Mouse (Mus musculus): Measurements from ENCODE around the gene Stk11. TPM values are rescaled to one million over a fixed set of nuclear protein-coding genes. Genes with fewer than 3 reads are reported as not detected.
A peak's percentile ranks its signal among the peaks of the same experiment; 100 is the strongest.
"Not testable (repeated sequence)": the region's sequence is repeated elsewhere in the genome, so short reads cannot be mapped to it uniquely, and the experiment has no call there.

Stk11 gene
- total RNA-seq, 2 experiments from 2014 or later, result 47.7 to 152 TPM

DNA sequence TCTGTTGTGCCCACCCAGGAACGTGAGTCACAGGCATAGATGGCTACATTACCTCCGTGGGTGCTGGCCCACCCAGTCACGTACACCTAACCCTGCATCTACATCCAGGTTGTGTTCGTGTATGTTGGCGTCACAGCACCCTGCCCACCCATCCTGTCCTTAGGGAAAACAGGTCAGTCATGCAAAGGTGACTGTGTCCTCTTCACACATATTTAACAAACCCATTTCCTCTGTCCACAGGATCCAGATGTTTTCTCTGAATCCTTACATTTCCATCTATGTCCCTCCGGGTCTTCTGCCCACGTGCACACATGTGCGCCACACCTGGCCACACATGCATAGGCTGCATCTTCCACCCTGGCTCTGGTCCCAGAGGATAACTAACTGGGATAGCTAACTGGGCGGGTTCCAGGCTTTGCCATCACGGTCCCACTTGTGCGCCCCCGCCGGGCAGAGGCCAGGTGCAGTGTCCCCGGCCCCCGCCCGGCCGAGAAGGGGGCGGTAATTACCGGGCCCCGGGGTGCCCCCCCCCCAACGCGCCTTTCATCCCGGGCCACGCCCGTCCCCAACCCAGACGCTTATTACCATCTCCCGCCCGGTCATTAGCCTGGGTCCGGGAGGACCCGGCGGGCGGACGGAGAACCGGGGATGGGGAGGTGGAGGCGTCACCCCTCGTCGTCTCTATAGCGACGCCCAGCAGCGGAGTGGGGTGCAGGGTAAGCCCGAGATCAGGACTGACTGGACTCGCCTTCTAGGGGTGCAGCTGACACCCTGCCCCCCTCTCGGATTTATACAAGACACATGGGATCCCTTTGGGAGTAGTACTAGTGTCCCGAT, 48.8 kb downstream of the Stk11 start:
- ATAC-seq (replicated peaks; ENCODE audit: low FRiP score, poor library complexity, severe bottlenecking), result 0 out of 2 replicates have a peak, but pooled peaks have one; percentile 0

DNA sequence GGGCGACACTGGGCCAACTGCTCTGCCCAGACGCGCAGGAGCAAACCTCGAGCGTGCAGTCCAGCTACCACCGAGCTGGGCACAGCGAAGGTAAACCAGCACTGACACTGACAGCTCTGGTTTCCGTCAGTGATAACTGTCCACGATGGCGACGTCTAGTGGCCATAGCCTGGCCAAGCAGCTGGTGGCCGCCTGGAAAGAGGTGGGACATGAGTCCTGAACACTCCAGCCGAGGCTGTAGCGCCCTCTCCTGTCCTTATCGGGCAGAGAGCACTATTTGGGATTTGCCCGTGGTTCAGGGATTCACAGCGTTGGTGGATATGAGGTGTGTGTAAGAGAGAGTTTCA, 49.4 kb downstream of the Stk11 start:
- ATAC-seq (replicated peaks; ENCODE audit: low FRiP score, poor library complexity, severe bottlenecking), result peak; percentile 63

DNA sequence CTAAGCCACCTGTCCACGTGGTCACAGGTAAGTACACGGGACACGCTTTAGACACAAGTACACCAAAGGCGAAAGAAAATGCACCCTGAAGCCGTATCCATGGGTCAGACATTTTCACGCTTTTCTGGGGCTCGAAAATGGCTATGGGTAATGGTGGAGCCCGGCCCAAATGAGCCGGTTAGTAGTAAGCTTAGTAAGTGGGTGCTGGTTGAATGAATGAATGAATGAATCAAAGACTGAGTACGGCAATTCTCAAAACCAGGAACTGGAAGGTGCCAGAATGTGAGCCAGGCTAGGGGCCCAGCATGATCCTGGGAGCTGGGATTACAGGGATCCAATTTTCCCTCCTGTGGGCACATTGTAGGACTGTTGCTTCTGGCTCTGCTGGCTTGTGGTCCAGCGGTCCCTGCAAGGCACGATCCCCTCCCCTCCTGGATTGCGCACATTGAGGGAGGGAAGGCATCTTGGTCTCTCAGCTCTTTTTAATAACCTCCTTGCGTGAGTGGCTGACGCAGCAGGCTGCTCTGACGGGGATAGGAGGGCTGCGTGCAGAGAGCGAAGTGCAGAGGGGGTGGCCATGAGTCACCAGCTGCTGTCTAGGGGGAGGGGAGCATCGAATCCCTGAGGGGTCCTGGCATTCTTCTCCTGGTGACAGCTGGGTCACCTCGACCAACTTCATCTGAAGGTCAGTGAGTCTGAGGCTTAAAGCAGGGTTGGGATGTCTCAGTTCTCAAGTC, 50.0 kb downstream of the Stk11 start, which contains the start of gene Cirbp:
TSS of gene Cirbp (plus strand) at position 594 of the 737 bp plus-strand sequence.
- ATAC-seq (replicated peaks; ENCODE audit: low FRiP score, poor library complexity, severe bottlenecking), result no peak

DNA sequence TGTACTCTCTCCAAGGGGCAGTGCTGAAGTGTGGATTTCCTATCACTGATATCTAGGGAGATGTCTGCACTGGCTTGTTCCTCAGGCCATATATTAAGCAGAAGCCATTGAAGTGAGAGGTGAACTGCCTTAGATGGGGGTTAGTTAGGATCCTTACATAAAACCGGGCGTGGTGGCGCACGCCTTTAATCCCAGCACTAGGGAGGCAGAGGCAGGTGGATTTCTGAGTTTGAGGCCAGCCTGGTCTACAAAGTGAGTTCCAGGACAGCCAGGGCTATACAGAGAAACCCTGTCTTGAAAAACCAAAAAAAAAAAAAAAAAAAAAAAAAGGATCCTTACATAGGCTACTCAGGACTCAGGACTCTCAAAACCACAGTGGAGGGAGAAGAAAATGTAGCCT, 50.5 kb downstream of the Stk11 start:
- ATAC-seq (replicated peaks; ENCODE audit: low FRiP score, poor library complexity, severe bottlenecking), result not testable (repeated sequence)

DNA sequence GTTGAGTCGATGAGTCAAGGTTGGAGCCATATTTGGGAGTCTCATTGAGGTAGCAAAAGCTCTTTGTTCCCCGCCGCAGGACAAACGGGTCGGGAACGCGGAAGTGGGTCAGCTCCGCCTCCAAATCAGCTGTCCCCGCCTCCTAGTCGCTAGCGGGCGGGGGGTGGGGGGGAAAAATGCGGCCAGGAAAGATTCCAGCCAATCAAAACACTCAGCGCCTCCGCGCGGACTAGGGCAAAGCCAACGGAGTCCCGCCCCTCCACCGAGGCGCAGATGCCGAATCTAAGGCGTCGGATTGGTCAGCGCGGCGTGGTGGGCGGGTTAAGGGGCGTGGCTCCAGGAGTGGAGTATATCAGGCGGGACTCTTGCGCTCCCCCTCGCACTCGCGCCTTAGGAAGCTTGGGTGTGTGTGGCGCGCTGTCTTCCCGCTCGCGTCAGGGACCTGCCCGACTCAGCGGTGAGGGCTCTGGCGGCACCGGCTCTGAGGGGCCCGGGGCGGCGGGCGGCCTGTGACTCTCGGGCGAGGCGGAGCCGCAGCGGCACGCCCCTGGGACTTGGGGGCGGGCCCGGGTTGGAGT, 51.9 kb downstream of the Stk11 start:
- peak; percentile 75 for ATAC-seq (replicated peaks; ENCODE audit: low FRiP score, poor library complexity, severe bottlenecking)

GRCm38 (mm10) chr10:80168038-80168661, 52.5 kb downstream of the Stk11 start:
- peak; percentile 52 for ATAC-seq (replicated peaks; ENCODE audit: low FRiP score, poor library complexity, severe bottlenecking)

- ATAC-seq (replicated peaks; ENCODE audit: low FRiP score, poor library complexity, severe bottlenecking), result no peak
Observed at GRCm38 (mm10) chr10:80169070-80169469, 53.5 kb downstream of the Stk11 start.

DNA sequence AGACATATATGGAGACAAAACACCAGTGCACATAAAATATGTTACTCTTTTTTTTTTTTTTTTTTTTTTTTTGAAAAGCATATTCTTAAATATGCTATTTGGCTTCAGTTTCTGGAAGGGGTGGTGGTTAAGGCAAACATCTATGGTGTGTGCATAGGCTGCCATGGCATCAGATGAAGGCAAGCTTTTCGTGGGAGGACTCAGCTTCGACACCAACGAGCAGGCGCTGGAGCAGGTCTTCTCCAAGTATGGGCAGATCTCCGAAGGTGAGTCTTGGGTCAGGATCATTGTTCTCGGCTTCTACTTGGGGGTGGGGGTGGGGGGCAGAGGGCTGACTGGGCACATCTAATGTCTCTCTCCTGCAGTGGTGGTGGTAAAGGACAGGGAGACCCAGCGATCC, 54.0 kb downstream of the Stk11 start:
- no peak for ATAC-seq (replicated peaks; ENCODE audit: low FRiP score, poor library complexity, severe bottlenecking)

DNA sequence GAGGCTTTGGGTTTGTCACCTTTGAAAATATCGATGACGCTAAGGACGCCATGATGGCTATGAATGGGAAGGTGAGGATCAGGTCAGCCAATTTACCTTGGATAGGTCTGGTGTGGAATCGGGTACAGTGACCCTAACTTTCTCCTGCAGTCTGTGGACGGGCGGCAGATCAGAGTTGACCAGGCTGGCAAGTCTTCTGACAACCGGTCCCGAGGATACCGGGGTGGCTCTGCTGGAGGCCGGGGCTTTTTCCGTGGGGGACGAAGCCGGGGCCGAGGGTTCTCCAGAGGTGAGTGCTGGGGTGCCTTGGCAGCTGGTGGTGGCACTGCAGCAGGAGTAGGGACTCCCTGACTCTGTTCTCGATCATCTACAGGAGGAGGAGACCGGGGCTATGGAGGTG, 54.4 kb downstream of the Stk11 start:
- no peak for ATAC-seq (replicated peaks; ENCODE audit: low FRiP score, poor library complexity, severe bottlenecking)

GRCm38 (mm10) chr10:80170601-80171021, 55.0 kb downstream of the Stk11 start:
- no peak for ATAC-seq (replicated peaks; ENCODE audit: low FRiP score, poor library complexity, severe bottlenecking)

DNA sequence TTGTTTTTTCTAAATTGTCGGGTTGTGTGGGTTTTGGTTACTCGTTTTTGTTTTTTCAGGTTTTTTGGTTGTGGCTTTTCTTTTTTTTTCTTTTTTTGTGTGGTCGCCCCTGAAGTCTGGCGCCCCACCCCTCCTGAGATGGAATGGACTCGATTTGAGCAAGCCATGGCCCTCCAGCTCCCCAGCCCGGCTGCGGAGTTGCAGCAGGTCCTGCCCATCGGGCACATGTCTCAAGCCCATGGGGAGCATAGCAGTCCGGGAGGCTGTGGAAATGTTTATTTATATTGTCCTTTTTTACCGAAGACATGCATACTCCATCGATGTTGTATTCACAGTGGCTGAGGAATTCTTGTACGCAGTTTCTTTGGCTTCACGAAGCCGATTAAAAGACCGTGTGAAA, 55.6 kb downstream of the Stk11 start:
- ATAC-seq (replicated peaks; ENCODE audit: low FRiP score, poor library complexity, severe bottlenecking), result no peak

- ATAC-seq (replicated peaks; ENCODE audit: low FRiP score, poor library complexity, severe bottlenecking), result no peak
Observed at GRCm38 (mm10) chr10:80171760-80172526, 56.3 kb downstream of the Stk11 start.

DNA sequence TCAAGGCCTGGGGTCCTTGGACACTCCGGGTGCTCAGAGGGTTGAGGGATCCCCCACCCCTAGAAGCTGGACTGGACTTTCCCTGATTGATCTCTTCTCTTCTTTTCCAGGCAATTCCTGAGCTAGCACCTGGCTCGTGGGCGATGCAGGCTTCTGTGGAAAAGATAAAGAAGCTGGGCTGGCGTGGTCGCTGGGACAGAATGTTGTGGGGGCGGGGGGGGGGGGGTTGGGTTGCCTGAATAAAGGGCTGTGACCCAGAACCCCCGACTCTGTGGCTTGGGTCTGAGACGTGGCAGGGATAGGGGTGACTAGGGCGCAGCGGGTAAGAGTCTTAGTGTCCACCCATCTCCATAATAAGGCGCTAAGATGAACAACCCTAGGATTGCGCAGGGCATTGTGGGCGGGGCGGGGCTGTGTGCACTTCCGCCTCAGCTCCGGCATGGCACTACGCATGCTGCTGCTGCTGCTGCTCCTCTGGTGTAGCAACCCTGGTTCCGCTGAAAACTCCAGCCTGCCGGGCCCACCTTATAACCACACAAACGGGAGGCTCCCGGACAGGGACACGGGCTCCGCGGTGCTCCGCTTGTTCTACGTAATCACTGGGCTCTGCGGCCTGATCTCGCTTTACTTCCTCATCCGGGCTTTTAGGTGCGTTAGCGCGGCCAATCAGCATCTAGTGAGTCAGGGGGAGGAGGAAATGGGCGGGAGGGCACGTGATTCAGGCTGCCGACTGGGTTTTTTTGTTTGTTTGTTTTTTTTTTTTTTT, 57.1 kb downstream of the Stk11 start, which contains the start of gene 1600002K03Rik:
TSS of gene 1600002K03Rik (plus strand) at position 418 of the 766 bp plus-strand sequence.
- peak; percentile 78 for ATAC-seq (replicated peaks; ENCODE audit: low FRiP score, poor library complexity, severe bottlenecking)

DNA sequence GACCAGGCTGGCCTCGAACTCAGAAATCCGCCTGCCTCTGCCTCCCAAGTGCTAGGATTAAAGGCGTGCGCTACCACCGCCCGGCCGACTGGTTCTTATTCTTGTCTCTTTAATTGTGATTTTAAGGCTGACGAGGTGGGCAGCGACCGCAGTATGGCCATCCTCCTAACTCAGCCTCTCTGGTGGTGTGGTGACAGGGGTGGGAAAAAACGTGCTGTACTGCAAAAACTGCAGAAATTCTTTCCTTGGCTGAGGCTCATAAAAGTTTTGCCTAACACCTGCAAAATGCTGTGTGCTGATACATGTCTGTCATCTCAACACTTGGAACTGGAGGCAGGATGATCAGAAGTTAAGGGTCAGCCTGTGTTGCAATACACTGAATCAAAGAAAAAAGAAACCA, 57.8 kb downstream of the Stk11 start:
- ATAC-seq (replicated peaks; ENCODE audit: low FRiP score, poor library complexity, severe bottlenecking), result no peak

DNA sequence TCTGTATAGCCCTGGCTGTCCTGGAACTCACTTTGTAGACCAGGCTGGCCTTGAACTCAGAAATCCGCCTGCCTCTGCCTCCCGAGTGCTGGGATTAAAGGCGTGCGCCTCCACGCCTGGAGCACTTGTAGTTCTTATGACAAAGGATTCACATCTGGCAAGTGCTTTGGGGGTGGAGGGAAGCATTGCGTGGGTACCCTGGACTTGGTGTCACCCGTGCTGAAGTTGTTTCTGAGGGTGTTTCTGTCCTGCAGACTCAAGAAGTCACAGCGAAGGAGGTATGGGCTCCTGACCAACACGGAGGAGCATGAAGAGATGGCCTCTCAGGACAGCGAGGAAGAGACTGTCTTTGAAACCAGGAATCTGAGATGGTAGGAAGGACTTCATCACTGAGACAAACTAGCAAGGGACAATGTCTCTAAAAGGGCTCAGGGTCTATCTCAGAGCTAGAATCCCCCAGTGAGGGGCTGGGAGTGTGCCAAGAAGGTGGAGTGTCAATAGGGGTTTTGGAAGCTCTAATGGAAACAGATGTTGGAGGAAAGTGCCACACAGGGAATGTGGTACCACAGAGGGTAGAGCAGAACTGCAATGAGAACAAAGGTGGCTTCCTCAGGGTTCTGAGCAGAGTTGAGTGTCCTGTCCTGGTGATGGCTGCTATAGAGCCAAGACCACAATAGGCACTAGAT, 58.5 kb downstream of the Stk11 start:
- ATAC-seq (replicated peaks; ENCODE audit: low FRiP score, poor library complexity, severe bottlenecking), result no peak

GRCm38 (mm10) chr10:80174705-80175104, 59.1 kb downstream of the Stk11 start:
- peak; percentile 34; the same call in 1 of the 2 replicates for ATAC-seq (replicated peaks; ENCODE audit: low FRiP score, poor library complexity, severe bottlenecking)

DNA sequence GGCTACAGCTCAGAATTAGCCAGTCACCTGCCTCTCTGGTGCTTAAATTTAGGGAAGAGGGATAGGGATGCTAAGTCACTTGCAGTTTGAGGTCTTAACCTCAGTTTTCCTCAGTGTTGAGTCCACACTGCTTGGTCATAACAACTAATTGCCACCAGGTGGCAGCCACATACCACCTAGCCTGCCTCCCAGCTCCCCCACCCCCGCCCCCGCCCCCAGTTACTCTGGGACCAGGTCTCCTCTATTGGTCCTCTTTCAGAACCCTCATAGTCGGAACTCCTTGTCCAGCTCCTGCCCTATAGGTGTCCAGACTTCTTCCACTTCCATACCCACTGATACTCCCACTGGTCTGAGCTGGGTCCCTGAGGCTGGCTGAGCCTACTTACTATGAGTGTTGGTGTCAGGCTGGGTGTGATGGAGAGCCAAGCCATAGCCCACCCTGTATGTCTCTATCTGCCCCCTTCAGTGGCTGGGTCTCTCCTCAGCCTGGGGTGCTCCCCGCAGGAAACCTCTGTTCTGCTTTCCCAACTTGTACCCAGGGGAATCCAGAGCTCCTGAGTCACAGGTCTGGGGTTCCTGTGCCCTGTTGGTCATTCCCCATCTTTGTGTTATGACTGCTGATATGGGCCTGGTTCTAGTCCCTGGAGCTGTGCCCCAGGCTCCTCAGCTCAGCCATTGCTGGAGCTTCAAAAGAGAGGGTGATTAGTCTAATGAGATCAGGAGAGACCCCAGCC, 60.1 kb downstream of the Stk11 start:
- no peak for ATAC-seq (replicated peaks; ENCODE audit: low FRiP score, poor library complexity, severe bottlenecking)
